Mouse (Mus musculus) kidney, adult 10 weeks (tissue): ENCODE measurements around the gene Harbi1. TPM values are rescaled to one million over a fixed set of nuclear protein-coding genes. Genes with fewer than 3 reads are reported as not detected.

Experiments used
- polyA plus RNA-seq: library from polyadenylated mRNA; stranded (reverse); fragments of 350-450 nt; fragmentation: Illumina TruSeq; extraction: RNeasy Lipid Tissue Mini Kit (QIAGEN cat#74804); gene quantifications from one replicate; pipeline ENCODE4 v1.2.3, GENCODE M21; 2014; ENCODE audit warnings: low read depth, low replicate concordance

Gene Harbi1
- polyA plus RNA-seq = 18.5 TPM

DNA sequence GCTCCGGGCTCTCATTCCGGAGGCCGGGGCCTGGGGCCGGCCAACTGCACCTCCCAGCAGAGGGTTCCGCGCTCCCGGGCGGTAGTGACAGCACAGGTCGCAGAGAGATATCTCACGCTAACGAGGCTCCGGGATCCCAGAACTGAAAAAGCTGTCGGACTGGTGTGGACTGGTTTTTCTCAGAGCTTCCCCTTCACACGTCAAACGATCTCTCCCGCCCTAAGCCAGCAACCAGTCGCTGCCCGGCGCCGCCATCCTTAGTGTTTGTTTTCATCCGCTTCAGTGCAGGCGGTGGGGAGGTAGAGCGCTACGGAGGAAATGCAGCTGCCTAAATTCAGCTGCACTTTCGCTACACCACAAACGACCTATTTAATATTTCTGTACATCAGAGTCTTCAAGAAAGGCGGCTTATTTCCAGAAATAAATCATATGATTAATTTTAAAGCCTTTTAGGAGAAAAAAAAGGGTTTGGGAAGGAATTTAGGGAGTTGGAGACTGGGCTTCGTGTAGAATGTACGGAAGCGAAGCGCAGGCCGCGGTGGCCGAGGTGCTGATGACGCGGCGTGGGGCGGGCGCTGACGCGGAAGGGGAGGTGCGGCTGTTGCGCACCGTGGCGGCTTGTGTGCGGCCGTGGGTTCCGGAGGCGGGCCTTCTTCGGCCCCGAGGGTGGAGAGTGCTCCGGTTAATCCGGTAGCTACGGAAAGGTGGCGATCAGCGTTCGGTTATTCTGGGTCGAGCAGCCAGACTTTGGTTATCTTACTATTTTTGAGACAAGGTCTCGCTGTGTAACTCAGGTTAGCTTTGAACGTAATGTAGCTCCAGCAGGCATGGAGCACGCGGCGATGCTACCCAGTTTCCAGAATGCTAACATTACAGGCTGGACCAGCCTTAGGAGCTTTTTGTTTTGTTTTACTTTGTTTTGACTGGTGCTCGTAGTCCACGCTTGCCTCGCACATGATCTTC, at the start of gene Harbi1, which contains the start of gene Atg13:
Gene Harbi1, plus strand, starts transcription at position 581 of the 963 bp plus-strand sequence.
Gene Atg13, minus strand, starts transcription at position 305 of the 963 bp plus-strand sequence.

GRCm38 (mm10) chr2:91729971-91730821, 19.5 kb downstream of the Harbi1 start, which contains the start of gene Ambra1:
TSS of gene Ambra1 (plus strand) at chr2:91730134.

Other genes starting within 250 kb of the Harbi1 start
- 37.9 TPM for gene Ckap5, start 184.1 kb upstream of the Harbi1 start, polyA plus RNA-seq
- not detected for gene F2, start 74.4 kb upstream of the Harbi1 start, polyA plus RNA-seq
- 1.3 TPM for gene Zfp408, start 61.1 kb upstream of the Harbi1 start, polyA plus RNA-seq
- 16.4 TPM for gene Arhgap1, start 61.0 kb upstream of the Harbi1 start, polyA plus RNA-seq
- gene Atg13, start 276 bp upstream of the Harbi1 start, polyA plus RNA-seq = 14.1 TPM
- 4.4 TPM for gene Ambra1, start 19.3 kb downstream of the Harbi1 start, polyA plus RNA-seq
- gene Chrm4, start 216.4 kb downstream of the Harbi1 start, polyA plus RNA-seq = not detected
- 1.8 TPM for gene Mdk, start 221.4 kb downstream of the Harbi1 start, polyA plus RNA-seq
- not detected for gene Gm9821, start 234.9 kb downstream of the Harbi1 start, polyA plus RNA-seq